Mouse (Mus musculus) left cerebral cortex, postnatal 4 days (tissue): Measurements from ENCODE around the gene Tjp3. TPM values are rescaled to one million over a fixed set of nuclear protein-coding genes. Genes with fewer than 3 reads are reported as not detected.
A peak's percentile ranks its signal among the peaks of the same experiment; 100 is the strongest.

Source experiments
- DNase-seq: peaks from one replicate; pipeline ENCODE4 v3.0.0-alpha.2; 2022
- intact Hi-C: fragments of 180-260 bp; cut with DNase I; formaldehyde crosslinking; loops from one replicate; pipeline ENCODE4 v1.15.1; 2025
- total RNA-seq, 2 experiments: library from RNA; stranded (reverse); gene quantifications; 2 replicates each; pipeline ENCODE4 v1.2.3; 2021

Gene Tjp3
- total RNA-seq, 2 experiments from 2014 or later = 5.4 to 6.1 TPM

- DNase-seq = no peak
- intact Hi-C loops = no loop called here
These were observed 8.4 kb upstream of the Tjp3 start for GRCm38 (mm10) chr10:81299585-81300351.

GRCm38 (mm10) chr10:81298369-81299100 lies 7.2 kb upstream of the Tjp3 start:
- DNase-seq = no peak
- intact Hi-C loops = no loop called here

GRCm38 (mm10) chr10:81297845-81298244 lies 6.5 kb upstream of the Tjp3 start:
- intact Hi-C loops = no loop called here
- no peak for DNase-seq

GRCm38 (mm10) chr10:81297246-81297645 lies 5.9 kb upstream of the Tjp3 start:
- no peak for DNase-seq
- intact Hi-C loops = no loop called here

- intact Hi-C loops = no loop called here
- DNase-seq = no peak
These were observed 3.8 kb upstream of the Tjp3 start for GRCm38 (mm10) chr10:81295185-81295584.

GRCm38 (mm10) chr10:81294442-81294841 lies 3.1 kb upstream of the Tjp3 start:
- no peak for DNase-seq
- intact Hi-C loops = no loop called here

- intact Hi-C loops = loop anchor here (2.0 kb wide), 1 partner anchor 25 kb away; no protein-coding TSS in a partner anchor
- DNase-seq = no peak
These were observed 2.1 kb upstream of the Tjp3 start for GRCm38 (mm10) chr10:81293334-81294030.

GRCm38 (mm10) chr10:81292554-81293333 lies 1.4 kb upstream of the Tjp3 start, which contains the start of gene Pip5k1c:
Pip5k1c (plus strand) TSS chr10:81292963.
- peak; percentile 100 for DNase-seq
- intact Hi-C loops = loop anchor here (2.0 kb wide), 1 partner anchor 26 kb away; no protein-coding TSS in a partner anchor

DNA sequence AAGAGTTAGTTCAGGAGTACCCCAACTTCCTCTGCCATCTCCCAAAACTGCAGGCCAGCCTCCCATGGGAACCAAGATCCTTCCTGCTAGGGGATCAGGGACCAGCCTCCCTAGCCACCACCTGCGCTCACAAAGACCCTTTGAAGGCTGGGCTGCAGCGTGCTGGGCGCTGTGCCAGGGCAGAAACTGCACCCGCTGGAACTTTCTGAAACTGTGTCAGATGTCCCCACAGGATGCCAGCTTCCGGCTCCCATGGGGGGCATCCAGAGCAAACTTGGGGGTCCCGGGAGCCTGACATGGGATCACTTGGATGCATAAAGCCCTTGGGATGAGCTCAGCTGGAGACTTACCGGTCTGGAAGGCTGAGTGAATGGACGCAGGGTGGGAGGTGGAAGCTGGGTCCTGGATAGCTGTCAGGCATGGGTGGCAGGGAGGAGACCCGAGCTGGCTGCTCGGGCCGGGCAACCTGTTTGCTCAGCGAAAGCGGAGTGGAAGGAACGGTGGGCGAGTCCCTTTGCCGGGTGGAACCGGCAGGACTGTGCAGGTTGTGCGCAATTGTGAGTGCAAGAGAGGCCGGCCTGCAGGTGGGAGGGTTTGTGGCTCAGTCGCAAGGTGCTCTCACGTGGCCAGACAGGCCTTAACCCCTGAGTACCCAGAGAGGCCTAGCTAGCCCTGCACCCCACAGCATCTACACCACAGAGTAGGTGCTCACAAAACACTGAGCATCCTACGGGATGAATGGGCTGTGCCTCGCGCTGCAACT lies 502 bp downstream of the Tjp3 start:
- intact Hi-C loops = no loop called here
- DNase-seq = no peak

- intact Hi-C loops = loop anchor here (5.0 to 10.0 kb wide), 2 partner anchors 62 to 165 kb away; partner anchors contain the start of genes Hmg20b and Nfic
- no peak for DNase-seq
These were observed 1.6 kb downstream of the Tjp3 start for GRCm38 (mm10) chr10:81289811-81290210.

- intact Hi-C loops = loop anchor here (5.0 to 10.0 kb wide), 2 partner anchors 63 to 166 kb away; partner anchors contain the start of genes Hmg20b and Nfic
- peak; percentile 75 for DNase-seq
These were observed 2.1 kb downstream of the Tjp3 start for GRCm38 (mm10) chr10:81289278-81289677.

DNA sequence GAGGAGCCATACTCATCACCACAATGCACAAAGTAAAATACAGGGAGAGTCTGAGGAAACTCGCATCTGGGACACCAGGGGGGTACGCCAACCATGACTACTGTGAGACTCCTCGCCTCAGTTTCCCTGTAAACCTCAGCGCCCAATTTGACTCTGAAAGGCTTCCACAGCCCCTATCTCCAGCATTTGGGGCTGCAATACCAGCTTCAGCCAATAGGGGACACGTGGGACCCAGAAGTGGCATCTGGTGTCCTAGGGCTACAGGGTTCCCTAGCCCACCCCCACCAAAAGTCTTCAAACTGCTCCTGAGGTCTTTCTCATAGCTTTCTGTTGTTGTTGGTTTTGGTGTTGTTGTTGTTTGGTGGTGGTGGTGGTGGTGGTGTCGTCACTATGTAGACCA lies 2.8 kb downstream of the Tjp3 start:
- intact Hi-C loops = loop anchor here (5.0 to 10.0 kb wide), 2 partner anchors 64 to 166 kb away; partner anchors contain the start of genes Hmg20b and Nfic
- DNase-seq = peak; percentile 51

DNA sequence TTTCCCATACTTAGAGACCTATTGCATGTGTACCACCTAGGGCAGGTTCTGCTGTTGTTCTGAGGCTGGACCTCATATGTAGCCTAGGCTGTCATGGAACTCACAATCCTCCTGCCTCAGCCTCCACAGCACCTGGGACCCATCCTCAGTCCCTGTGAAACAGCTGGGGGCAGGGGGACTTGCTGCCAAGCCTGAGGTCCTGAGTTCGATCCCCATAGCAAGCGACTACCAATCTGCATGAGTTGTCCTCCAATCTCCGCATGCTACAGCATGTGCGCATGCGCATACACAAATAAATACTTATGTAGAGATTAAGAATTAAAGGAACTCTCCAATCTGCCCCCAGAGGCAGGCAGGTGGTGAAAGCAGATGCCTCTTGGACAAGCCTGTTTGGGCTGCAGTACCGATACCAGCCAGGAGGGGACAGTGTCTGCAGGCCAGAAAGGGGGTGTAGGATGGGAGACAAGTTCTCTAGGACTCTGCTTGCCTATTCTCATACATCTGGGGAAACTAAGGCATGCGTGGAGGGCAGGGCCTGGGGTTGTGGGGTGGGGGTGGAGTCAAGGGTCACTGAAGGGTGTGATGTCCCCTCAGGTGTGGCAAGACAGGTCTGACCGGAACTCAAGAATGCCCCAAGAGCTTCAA lies 3.7 kb downstream of the Tjp3 start:
- intact Hi-C loops = loop anchor here (5.0 to 10.0 kb wide), 2 partner anchors 65 to 167 kb away; partner anchors contain the start of genes Hmg20b and Nfic
- DNase-seq = peak; percentile 58

DNA sequence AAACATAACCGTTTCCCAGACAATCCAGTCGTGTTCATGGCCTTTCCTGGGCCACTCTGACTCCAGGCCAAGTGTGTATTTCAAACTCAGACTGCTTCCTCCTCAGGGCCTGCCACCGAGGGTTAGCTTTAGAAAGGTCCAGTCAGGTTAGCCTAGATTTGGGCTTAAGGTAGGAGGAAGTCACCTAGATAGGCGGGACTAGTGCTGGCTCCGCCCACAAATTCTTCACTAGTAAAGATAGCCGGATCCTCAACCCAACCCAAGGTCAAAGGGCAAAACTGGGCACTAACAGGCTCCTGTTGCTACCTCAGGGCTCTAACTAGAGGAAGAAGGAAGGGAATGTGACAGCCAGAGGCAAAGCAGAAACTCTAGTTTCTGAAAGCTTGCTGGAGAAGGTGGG lies 4.8 kb downstream of the Tjp3 start:
- DNase-seq = no peak
- intact Hi-C loops = loop anchor here (5.0 to 10.0 kb wide), 2 partner anchors 66 to 168 kb away; partner anchors contain the start of genes Hmg20b and Nfic

GRCm38 (mm10) chr10:81285694-81286450 lies 5.5 kb downstream of the Tjp3 start:
- peak; percentile 90 for DNase-seq
- intact Hi-C loops = loop anchor here (5.0 to 10.0 kb wide), 2 partner anchors 66 to 169 kb away; partner anchors contain the start of genes Hmg20b and Nfic

DNA sequence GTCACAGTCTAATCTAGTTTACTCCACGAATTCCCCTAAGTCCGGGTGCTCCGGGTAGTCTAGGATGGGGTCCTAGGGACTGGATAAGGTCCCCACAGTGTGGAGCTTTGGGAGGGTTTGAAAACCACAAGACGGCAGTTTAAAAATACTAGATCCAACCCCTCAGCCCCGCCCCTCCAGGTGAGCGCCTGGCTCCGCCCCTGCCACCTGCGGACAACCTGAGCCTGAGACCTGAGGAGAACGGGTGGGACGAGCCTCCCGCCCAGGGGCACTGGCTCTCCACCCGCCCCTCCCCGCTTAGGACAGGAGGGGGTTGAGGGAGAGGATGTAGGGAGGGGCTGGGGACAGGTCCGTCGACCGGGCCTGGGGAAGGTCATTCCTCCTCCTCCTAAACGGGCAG lies 6.7 kb downstream of the Tjp3 start:
- intact Hi-C loops = loop anchor here (5.0 to 10.0 kb wide), 2 partner anchors 68 to 170 kb away; partner anchors contain the start of genes Hmg20b and Nfic
- no peak for DNase-seq

DNA sequence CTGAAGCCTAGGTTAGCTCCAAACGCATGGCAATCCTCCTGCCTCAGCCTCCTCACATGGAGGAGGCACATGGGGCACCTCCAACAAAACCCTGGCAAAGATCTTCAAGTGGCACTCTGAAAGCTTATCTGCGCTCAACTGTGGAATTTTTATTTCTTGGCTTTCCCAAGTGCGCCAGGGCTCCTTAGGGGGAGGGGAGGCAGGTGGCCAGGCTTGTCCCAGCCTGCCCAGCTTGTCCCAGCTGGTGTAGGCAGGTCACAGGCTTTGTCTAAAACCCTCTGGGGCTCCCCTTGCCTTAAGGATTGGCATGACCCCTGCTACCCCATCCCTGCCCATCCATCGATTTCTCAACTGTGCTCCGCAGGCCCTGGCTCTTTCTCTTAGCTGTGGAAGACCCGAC lies 7.2 kb downstream of the Tjp3 start:
- DNase-seq = no peak
- intact Hi-C loops = loop anchor here (10.0 kb wide), 1 partner anchor 171 kb away; the partner anchor contains the start of gene Nfic

DNA sequence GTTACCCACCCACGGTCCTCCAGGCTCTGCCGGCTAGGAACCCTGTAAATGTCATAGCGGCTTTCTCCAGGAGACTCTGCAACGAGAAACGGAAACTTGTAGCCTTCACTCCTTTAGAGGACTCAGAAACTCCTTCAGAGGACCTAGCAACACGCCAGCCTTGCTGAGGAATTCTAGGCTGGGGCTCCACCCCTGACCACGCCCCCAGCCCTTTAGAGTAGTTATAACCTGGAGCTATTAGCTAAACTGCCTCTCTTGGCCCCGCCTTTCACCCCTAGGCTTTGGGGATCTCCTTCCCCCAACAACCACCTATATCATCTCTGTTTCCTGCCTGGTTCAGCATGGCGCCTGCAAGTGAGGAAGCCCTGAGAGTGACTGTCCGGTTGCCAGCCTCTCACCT lies 11.9 kb downstream of the Tjp3 start:
- intact Hi-C loops = no loop called here
- no peak for DNase-seq
